Mouse (Mus musculus): ENCODE measurements around the gene Lce1f. TPM values are rescaled to one million over a fixed set of nuclear protein-coding genes. Genes with fewer than 3 reads are reported as not detected.
"Not testable (repeated sequence)": the region's sequence is repeated elsewhere in the genome, so short reads cannot be mapped to it uniquely, and the experiment has no call there.

Gene Lce1f
- polyA plus RNA-seq (2016; fragmentation: Nextera tagmentation; extraction: Ambion mirVana) = not detected in 2 replicates

DNA sequence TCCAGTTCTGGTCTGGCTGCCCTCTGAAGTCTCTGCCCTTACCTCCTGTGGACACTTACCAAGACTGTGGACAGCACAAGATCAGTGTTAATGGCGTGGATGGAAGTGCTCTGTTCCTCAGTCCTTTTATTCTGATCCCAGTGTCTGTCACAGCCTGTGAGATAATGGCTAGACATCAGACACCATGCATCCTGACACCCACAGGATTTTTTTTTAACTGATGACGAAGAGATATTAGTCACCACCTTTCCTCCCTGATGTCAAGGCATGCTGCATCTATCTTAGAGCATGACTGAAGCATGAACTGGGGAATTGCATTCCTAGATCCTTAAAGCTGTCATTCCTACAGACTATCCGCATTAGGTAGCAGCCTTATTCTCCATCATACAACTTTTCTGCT lies at the start of gene Lce1f:
Gene Lce1f (minus strand): TSS at position 101 of the 400 bp plus-strand sequence.
- ATAC-seq (ENCODE audit: low FRiP score, low read depth) = no peak
- H3K27me3 ChIP-seq = no peaks in the 10 kb centered on the region
- 80% methylated on average over 3 of the region's 3 CpGs for WGBS
- no peaks in the 10 kb centered on the region for H3K4me1 ChIP-seq
- no peaks in the 10 kb centered on the region for H3K36me3 ChIP-seq
- H3K9ac ChIP-seq (replicated peaks) = no peak within 1 kb of the TSS
- H3K4me3 ChIP-seq = no peak within 1 kb of the TSS
- H3K4me2 ChIP-seq (replicated peaks) = no peak within 1 kb of the TSS
- no peak within 1 kb of the TSS for H3K27ac ChIP-seq (replicated peaks)
- no peaks in the 10 kb centered on the region for H3K9me3 ChIP-seq

- ATAC-seq (ENCODE audit: low FRiP score, low read depth) = no peak
- Histone ChIP-seq H3K9me3 (no peaks in the 10 kb centered on the region), H3K4me3 (no peak within 1 kb of the TSS), H3K4me2 (replicated peaks) (no peak within 1 kb of the TSS), H3K27ac (replicated peaks) (no peak within 1 kb of the TSS), H3K9ac (replicated peaks) (no peak within 1 kb of the TSS), H3K4me1 (no peaks in the 10 kb centered on the region), H3K27me3 (no peaks in the 10 kb centered on the region), H3K36me3 (no peaks in the 10 kb centered on the region)
- WGBS = 87% methylated on average over 1 of the region's 1 CpGs
Observed at GRCm38 (mm10) chr3:92764965-92765364, 44.8 kb upstream of the Lce1f start, which contains the start of gene Lce1h. Gene Lce1h, minus strand, starts transcription at chr3:92765065.

DNA sequence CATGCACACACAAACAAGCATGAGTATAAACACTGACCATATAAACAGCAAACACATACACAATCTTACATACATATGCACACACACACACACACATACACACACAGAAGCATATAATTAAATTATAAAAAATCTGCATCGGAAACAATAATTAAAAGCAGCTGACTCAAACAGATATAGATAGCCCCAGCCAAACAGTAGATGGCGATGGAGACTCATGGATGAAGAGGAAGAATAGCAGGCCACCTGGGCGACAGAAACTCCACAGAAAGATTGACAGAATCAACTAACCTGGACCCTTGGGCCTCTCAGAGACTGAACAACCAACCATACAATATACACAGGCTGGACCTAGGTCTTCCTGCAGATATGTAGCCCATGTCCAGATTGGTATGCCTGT lies 33.0 kb upstream of the Lce1f start:
- Histone ChIP-seq H3K27ac (replicated peaks) (no peak overlapping the region), H3K9ac (replicated peaks) (no peak overlapping the region), H3K4me3 (no peak overlapping the region), H3K4me2 (replicated peaks) (no peak overlapping the region), H3K9me3 (no peaks in the 10 kb centered on the region), H3K36me3 (no peaks in the 10 kb centered on the region), H3K27me3 (no peaks in the 10 kb centered on the region), H3K4me1 (no peaks in the 10 kb centered on the region)
- no peak for ATAC-seq (ENCODE audit: low FRiP score, low read depth)
- 46% methylated on average over 3 of the region's 3 CpGs for WGBS

GRCm38 (mm10) chr3:92752238-92752637 lies 32.1 kb upstream of the Lce1f start, which contains the start of gene Lce1g:
Gene Lce1g, minus strand, starts transcription at chr3:92752338.
- H3K27ac ChIP-seq (replicated peaks) = no peak within 1 kb of the TSS
- no peak within 1 kb of the TSS for H3K4me3 ChIP-seq
- H3K4me2 ChIP-seq (replicated peaks) = no peak within 1 kb of the TSS
- WGBS = 92% methylated on average over 1 of the region's 1 CpGs
- no peak within 1 kb of the TSS for H3K9ac ChIP-seq (replicated peaks)
- H3K9me3 ChIP-seq = no peaks in the 10 kb centered on the region
- H3K36me3 ChIP-seq = no peaks in the 10 kb centered on the region
- no peaks in the 10 kb centered on the region for H3K4me1 ChIP-seq
- H3K27me3 ChIP-seq = no peaks in the 10 kb centered on the region
- ATAC-seq (ENCODE audit: low FRiP score, low read depth) = no peak

GRCm38 (mm10) chr3:92738996-92739395 lies 18.8 kb upstream of the Lce1f start, which contains the start of gene Gm38119:
Gene Gm38119, minus strand, starts transcription at chr3:92739096.
- Histone ChIP-seq H3K4me3 (no peak within 1 kb of the TSS), H3K36me3 (no peaks in the 10 kb centered on the region), H3K27ac (replicated peaks) (no peak within 1 kb of the TSS), H3K4me1 (no peaks in the 10 kb centered on the region), H3K9ac (replicated peaks) (no peak within 1 kb of the TSS), H3K4me2 (replicated peaks) (no peak within 1 kb of the TSS), H3K27me3 (no peaks in the 10 kb centered on the region), H3K9me3 (no peaks in the 10 kb centered on the region)
- ATAC-seq (ENCODE audit: low FRiP score, low read depth) = no peak
- 70% methylated on average over 1 of the region's 1 CpGs for WGBS

DNA sequence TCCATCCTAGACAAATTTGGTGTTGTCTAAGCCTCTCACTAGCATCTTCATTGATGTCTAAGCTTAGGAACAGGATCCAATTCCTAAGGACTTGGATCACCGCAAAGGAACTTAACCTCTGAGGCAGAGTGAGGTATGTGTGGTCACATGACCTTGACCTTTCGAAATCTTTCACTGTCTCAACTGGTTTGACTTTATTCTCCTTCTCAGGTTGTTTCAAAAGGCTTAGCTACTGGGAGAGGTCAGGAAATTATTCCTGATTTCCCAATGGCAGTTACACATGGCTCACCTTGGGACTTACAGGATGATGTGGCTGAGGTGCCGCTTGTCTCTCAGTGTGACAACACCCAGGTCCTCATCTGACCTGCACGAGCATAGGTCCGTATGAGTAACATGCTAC lies 2.5 kb upstream of the Lce1f start:
- Histone ChIP-seq H3K4me1 (no peaks in the 10 kb centered on the region), H3K4me3 (no peak overlapping the region), H3K36me3 (no peaks in the 10 kb centered on the region), H3K4me2 (replicated peaks) (no peak overlapping the region), H3K9me3 (no peaks in the 10 kb centered on the region), H3K27ac (replicated peaks) (no peak overlapping the region), H3K27me3 (no peaks in the 10 kb centered on the region), H3K9ac (replicated peaks) (no peak overlapping the region)
- no peak for ATAC-seq (ENCODE audit: low FRiP score, low read depth)
- WGBS = 93% methylated on average over 5 of the region's 5 CpGs

GRCm38 (mm10) chr3:92715122-92715521 lies 5.0 kb downstream of the Lce1f start:
- Histone ChIP-seq H3K4me2 (replicated peaks) (no peak overlapping the region), H3K36me3 (no peaks in the 10 kb centered on the region), H3K27me3 (no peaks in the 10 kb centered on the region), H3K9ac (replicated peaks) (no peak overlapping the region), H3K27ac (replicated peaks) (no peak overlapping the region), H3K9me3 (no peaks in the 10 kb centered on the region), H3K4me3 (no peak overlapping the region), H3K4me1 (no peaks in the 10 kb centered on the region)
- no peak for ATAC-seq (ENCODE audit: low FRiP score, low read depth)

DNA sequence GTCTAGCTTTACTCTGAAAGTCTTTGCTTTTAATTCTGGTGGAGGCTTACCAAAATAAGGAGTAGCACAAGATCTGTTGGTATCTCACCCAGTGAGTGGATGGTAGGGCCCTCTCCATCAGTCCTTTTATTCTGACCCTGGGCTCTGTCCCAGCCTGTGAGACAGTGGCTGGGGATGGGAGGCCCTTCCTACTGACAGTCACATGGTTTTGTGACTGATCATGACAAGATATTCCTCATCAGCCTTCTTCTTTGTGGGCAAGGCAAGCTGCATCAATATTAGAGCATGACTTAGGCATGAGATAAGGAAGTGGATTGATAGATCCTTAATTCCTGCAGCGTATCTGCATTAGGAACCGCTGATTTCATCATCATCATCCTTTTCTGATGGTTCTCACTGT lies 11.2 kb downstream of the Lce1f start, which contains the start of gene Lce1e:
Gene Lce1e (minus strand): TSS at position 101 of the 400 bp plus-strand sequence.
- H3K4me1 ChIP-seq = no peaks in the 10 kb centered on the region
- no peak within 1 kb of the TSS for H3K27ac ChIP-seq (replicated peaks)
- ATAC-seq (ENCODE audit: low FRiP score, low read depth) = no peak
- no peak within 1 kb of the TSS for H3K9ac ChIP-seq (replicated peaks)
- 91% methylated on average over 2 of the region's 2 CpGs for WGBS
- no peaks in the 10 kb centered on the region for H3K27me3 ChIP-seq
- no peaks in the 10 kb centered on the region for H3K9me3 ChIP-seq
- H3K36me3 ChIP-seq = no peaks in the 10 kb centered on the region
- H3K4me3 ChIP-seq = no peak within 1 kb of the TSS
- no peak within 1 kb of the TSS for H3K4me2 ChIP-seq (replicated peaks)

DNA sequence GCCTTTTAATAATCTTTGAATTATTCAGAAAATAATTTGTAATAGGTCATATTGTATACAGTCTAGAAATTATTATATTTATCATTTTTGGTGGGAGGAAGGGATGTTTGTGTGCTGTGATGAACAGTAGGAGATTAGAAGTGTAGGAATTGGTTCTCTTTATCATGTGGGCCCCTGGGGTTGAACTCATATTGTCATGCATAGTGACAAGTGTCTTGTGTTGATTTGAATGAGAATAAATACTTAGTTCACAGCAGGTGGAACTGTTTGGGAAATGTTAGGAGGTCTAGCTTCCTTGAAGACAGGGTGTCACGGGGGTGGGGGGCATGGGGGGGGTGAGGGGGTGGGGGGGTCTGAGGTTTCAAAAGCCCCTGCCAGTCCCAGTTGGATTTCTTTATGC lies 25.5 kb downstream of the Lce1f start:
- Histone ChIP-seq H3K9ac (replicated peaks) (no peak overlapping the region), H3K27me3 (no peaks in the 10 kb centered on the region), H3K9me3 (no peaks in the 10 kb centered on the region), H3K27ac (replicated peaks) (no peak overlapping the region), H3K4me2 (replicated peaks) (no peak overlapping the region), H3K4me3 (no peak overlapping the region), H3K36me3 (no peaks in the 10 kb centered on the region), H3K4me1 (no peaks in the 10 kb centered on the region)
- 20% methylated on average over 1 of the region's 1 CpGs for WGBS
- ATAC-seq (ENCODE audit: low FRiP score, low read depth) = no peak

DNA sequence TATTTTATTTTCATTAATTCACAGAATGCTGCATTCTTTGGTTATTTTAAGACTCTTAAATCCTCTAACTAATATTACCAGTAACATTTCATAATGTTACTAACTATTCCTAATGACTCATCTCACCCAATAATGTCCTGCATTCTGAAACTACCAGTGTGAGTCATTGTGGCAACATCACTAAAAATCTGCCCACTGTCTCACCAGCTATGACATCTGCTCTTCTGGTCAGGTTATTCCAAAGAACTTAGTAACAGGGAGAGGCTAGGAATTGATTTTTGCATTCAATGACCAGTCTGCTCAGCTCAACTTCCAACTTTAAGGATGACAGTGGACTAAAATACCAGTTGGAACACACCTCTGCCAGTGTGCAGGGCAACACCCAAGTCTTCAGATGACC lies 28.5 kb downstream of the Lce1f start:
- Histone ChIP-seq H3K4me1 (no peaks in the 10 kb centered on the region), H3K4me3 (no peak overlapping the region), H3K27me3 (no peaks in the 10 kb centered on the region), H3K27ac (replicated peaks) (no peak overlapping the region), H3K4me2 (replicated peaks) (no peak overlapping the region), H3K9me3 (no peaks in the 10 kb centered on the region), H3K36me3 (no peaks in the 10 kb centered on the region), H3K9ac (replicated peaks) (no peak overlapping the region)
- ATAC-seq (ENCODE audit: low FRiP score, low read depth) = no peak

DNA sequence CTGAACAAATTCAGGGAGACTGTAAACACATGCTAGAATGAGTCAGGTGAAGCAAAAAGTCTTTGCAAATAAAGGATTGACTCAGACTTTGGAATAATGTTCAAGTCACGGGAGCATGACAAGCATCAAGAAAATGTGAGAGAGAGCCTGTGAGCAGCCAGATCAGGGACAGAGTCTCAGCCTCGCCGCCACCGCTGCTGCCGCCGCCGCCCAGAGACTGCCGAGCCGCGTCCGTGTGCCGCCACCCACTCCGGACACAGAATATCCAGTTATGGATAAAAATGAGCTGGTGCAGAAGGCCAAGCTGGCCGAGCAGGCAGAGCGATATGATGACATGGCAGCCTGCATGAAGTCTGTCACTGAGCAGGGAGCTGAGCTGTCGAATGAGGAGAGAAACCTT lies 31.0 kb downstream of the Lce1f start:
- H3K4me3 ChIP-seq; H3K27ac ChIP-seq (replicated peaks); H3K4me1 ChIP-seq; H3K9me3 ChIP-seq; H3K9ac ChIP-seq (replicated peaks); H3K27me3 ChIP-seq; H3K36me3 ChIP-seq; ATAC-seq (ENCODE audit: low FRiP score, low read depth); H3K4me2 ChIP-seq (replicated peaks): not testable (repeated sequence)
- WGBS = 88% methylated on average over 16 of the region's 16 CpGs

DNA sequence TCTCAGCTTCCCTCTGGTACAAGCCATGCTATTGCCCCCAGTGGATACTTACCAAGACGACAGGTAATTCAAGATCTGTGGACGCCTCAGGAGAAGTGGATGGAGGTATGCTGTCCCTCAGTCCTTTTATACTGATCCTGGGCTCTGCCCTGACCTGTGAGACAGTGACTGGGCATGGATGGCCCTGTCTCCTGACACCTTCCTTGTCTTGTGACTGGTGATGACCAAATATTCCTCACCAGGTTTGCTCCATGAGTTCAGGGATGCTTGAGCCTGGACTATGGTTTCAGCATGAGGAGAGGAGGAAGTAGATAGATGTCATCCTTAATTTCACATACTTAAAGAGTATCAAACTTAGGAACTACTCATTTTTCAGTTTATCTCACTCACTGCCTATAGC lies 33.0 kb downstream of the Lce1f start, which contains the start of gene Lce1d:
Gene Lce1d (minus strand): TSS at position 101 of the 400 bp plus-strand sequence.
- H3K36me3 ChIP-seq = no peaks in the 10 kb centered on the region
- H3K9ac ChIP-seq (replicated peaks) = no peak within 1 kb of the TSS
- 78% methylated on average over 2 of the region's 2 CpGs for WGBS

GRCm38 (mm10) chr3:92678947-92679346 lies 41.2 kb downstream of the Lce1f start, which contains the start of gene Lce1c:
Gene Lce1c, plus strand, starts transcription at chr3:92679247.
- WGBS = 94% methylated on average over 4 of the region's 4 CpGs
- H3K27me3 ChIP-seq = no peaks in the 10 kb centered on the region
- H3K4me2 ChIP-seq (replicated peaks) = no peak within 1 kb of the TSS
- H3K9me3 ChIP-seq = no peaks in the 10 kb centered on the region
- H3K27ac ChIP-seq (replicated peaks) = no peak within 1 kb of the TSS
- no peak for ATAC-seq (ENCODE audit: low FRiP score, low read depth)
- no peaks in the 10 kb centered on the region for H3K36me3 ChIP-seq
- H3K4me3 ChIP-seq = no peak within 1 kb of the TSS
- no peak within 1 kb of the TSS for H3K9ac ChIP-seq (replicated peaks)
- H3K4me1 ChIP-seq = no peaks in the 10 kb centered on the region

More for the DNA sequence above, 33.0 kb downstream of the Lce1f start, which contains the start of gene Lce1d:
- no peaks in the 10 kb centered on the region for H3K4me1 ChIP-seq
- H3K27ac ChIP-seq (replicated peaks) = no peak within 1 kb of the TSS
- H3K9me3 ChIP-seq = no peaks in the 10 kb centered on the region
- H3K4me3 ChIP-seq = no peak within 1 kb of the TSS
- no peaks in the 10 kb centered on the region for H3K27me3 ChIP-seq
- no peak for ATAC-seq (ENCODE audit: low FRiP score, low read depth)
- no peak within 1 kb of the TSS for H3K4me2 ChIP-seq (replicated peaks)
